Mouse (Mus musculus) C3H10T1/2 (cell line): ENCODE results near the gene Rasd1. TPM values are rescaled to one million over a fixed set of nuclear protein-coding genes. Genes with fewer than 3 reads are reported as not detected.

ENCODE experiments used
- polyA plus RNA-seq, 2 experiments: library from polyadenylated mRNA; unstranded; fragments of >200 nt; fragmentation: generic; extraction: Trizol; gene quantifications; one replicate each; pipeline ENCODE4 v1.2.1; 2012; ENCODE audit warnings: missing spikeins in 2 of 2

Rasd1 gene
- polyA plus RNA-seq, result under 1 TPM in 1 of 2 experiments, not detected in 1; 0.09 TPM

GRCm38 (mm10) chr11:59964818-59965217, at the start of gene Rasd1:
Gene Rasd1, minus strand, starts transcription at chr11:59964944.

GRCm38 (mm10) chr11:59947752-59948400, 16.9 kb downstream of the Rasd1 start, which contains the start of gene Med9:
Gene Med9, plus strand, starts transcription at chr11:59948206.

Other genes with a start within 250 kb of the Rasd1 start
- under 1 TPM in 1 of 2 experiments, not detected in 1; 0.07 TPM for gene Pld6, start 177.3 kb downstream of the Rasd1 start, polyA plus RNA-seq
- 10 to 100 TPM in 1 of 2 experiments, 1 to 10 TPM in 1; 5.6 to 21.2 TPM for gene Flcn, start 154.9 kb downstream of the Rasd1 start, polyA plus RNA-seq
- 10 to 100 TPM; 24.9 to 27.3 TPM for gene Nt5m, start 125.5 kb downstream of the Rasd1 start, polyA plus RNA-seq
- 10 to 100 TPM; 10.2 to 62.6 TPM for gene Cops3, start 125.1 kb downstream of the Rasd1 start, polyA plus RNA-seq
- 10 to 100 TPM; 27.3 to 40.5 TPM for gene Med9, start 16.7 kb downstream of the Rasd1 start, polyA plus RNA-seq
- 10 to 100 TPM; 19.6 to 52.3 TPM for gene Pemt, start 81.5 kb upstream of the Rasd1 start, polyA plus RNA-seq
- gene Rai1, start 140.1 kb upstream of the Rasd1 start, polyA plus RNA-seq, result 10 to 100 TPM; 12.2 to 24.5 TPM